Mouse (Mus musculus): Measurements from ENCODE around the gene Kif22. TPM values are rescaled to one million over a fixed set of nuclear protein-coding genes. Genes with fewer than 3 reads are reported as not detected.

The Kif22 gene
- polyA plus RNA-seq, 2 experiments, result 60.1 to 101 TPM

DNA sequence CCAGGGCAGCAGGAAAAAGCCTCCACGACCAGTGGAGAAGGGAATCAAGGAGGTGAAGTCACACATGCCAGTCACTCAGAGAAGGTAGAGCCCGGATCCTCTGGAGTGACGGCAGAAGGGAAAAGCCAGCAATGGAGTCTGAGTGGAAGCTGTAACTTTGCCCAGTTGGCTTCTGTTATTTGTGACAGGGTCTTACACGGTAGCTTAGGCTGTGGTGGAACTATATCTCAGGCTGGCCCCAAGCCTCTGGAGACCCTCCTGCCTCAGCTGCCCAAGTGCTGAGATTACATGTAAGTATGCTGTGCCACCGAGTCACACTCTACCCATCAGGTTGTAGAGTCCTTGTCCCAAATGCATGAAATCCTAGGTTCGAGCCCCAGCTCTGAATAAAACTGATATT, 28.9 kb downstream of the Kif22 start:
- H3K4me1 ChIP-seq (replicated peaks; ENCODE audit: control insufficient read depth in 2 of 2, insufficient read depth in 2 of 2, low read length in 1 of 2), result peaks cover 19 to 28% of the 10 kb centered on the region in 2 experiments
- 0 out of 2 replicates have a peak overlapping the region, but pooled peaks have one; percentile 4 for H3K9ac ChIP-seq (replicated peaks)
- H3K4me3 ChIP-seq (ENCODE audit: insufficient read depth in 1 of 2, low read depth in 2 of 2, low read length in 2 of 2), result no peak overlapping the region
- ATAC-seq (ENCODE audit: insufficient read depth), result no peak
- H3K9me3 ChIP-seq (ENCODE audit: control insufficient read depth, low read length), result no peaks in the 10 kb centered on the region
- no peak overlapping the region for H3K27ac ChIP-seq
- TF ChIP-seq EP300 (IDR thresholded peaks at IDR 0.05; ENCODE audit: low read depth) (no peak), CTCF (IDR thresholded peaks at IDR 0.05; ENCODE audit: low read depth) (no peak)
- peak overlapping the region; percentile 75 for H3K4me2 ChIP-seq (ENCODE audit: low read depth)
- DNase-seq (ENCODE audit: low read depth in 3 of 3, low spot score in 3 of 3), result no peak
- no peaks in the 10 kb centered on the region for H3K27me3 ChIP-seq (ENCODE audit: control insufficient read depth, insufficient read depth, low read length)
- peaks cover 5% of the 10 kb centered on the region for H3K36me3 ChIP-seq (replicated peaks; ENCODE audit: control insufficient read depth, insufficient read depth, low read depth)
- WGBS (ENCODE audit: insufficient replicate concordance), result 81% methylated on average over 6 of the region's 6 CpGs

DNA sequence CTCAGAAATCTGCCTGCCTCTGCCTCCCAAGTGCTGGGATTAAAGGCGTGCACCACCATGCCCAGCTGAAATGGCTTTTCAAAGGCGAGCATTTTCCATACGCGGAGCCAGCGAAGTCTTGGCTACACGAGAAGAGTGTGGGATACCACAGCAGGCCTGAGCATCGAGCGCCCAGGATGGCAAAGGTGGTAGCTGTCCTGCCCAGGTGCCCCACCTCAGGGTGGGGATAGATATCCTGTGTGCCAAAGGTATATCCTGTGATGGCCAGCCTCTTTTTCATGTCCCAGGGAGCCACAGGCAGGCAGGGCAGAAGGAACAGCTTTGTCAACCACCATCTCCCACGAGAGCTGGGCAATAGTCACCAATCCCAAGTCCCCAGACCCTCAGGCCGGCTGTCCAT, 29.4 kb downstream of the Kif22 start:
- Histone ChIP-seq H3K27ac (no peak overlapping the region), H3K4me2 (ENCODE audit: low read depth) (no peak overlapping the region), H3K36me3 (replicated peaks; ENCODE audit: control insufficient read depth, insufficient read depth, low read depth) (peaks cover 5% of the 10 kb centered on the region), H3K9ac (replicated peaks) (no peak overlapping the region), H3K4me3 (ENCODE audit: insufficient read depth in 1 of 2, low read depth in 2 of 2, low read length in 2 of 2) (no peak overlapping the region), H3K4me1 (replicated peaks; ENCODE audit: control insufficient read depth in 2 of 2, insufficient read depth in 2 of 2, low read length in 1 of 2) (peaks cover 23 to 32% of the 10 kb centered on the region in 2 experiments), H3K9me3 (ENCODE audit: control insufficient read depth, low read length) (no peaks in the 10 kb centered on the region), H3K27me3 (ENCODE audit: control insufficient read depth, insufficient read depth, low read length) (no peaks in the 10 kb centered on the region)
- DNase-seq (ENCODE audit: low read depth in 3 of 3, low spot score in 3 of 3) (no peak), ATAC-seq (ENCODE audit: insufficient read depth) (no peak)
- WGBS (ENCODE audit: insufficient replicate concordance), result 86% methylated on average over 10 of the region's 10 CpGs
- TF ChIP-seq CTCF (IDR thresholded peaks at IDR 0.05; ENCODE audit: low read depth) (no peak), EP300 (IDR thresholded peaks at IDR 0.05; ENCODE audit: low read depth) (no peak)

- H3K4me3 ChIP-seq (ENCODE audit: insufficient read depth in 1 of 2, low read depth in 2 of 2, low read length in 2 of 2), result no peak overlapping the region
- H3K36me3 ChIP-seq (replicated peaks; ENCODE audit: control insufficient read depth, insufficient read depth, low read depth), result peaks cover 5% of the 10 kb centered on the region
- peaks cover 19 to 31% of the 10 kb centered on the region in 2 experiments for H3K4me1 ChIP-seq (replicated peaks; ENCODE audit: control insufficient read depth in 2 of 2, insufficient read depth in 2 of 2, low read length in 1 of 2)
- ATAC-seq (ENCODE audit: insufficient read depth), result no peak
- no peak for DNase-seq (ENCODE audit: low read depth in 3 of 3, low spot score in 3 of 3)
- no peaks in the 10 kb centered on the region for H3K27me3 ChIP-seq (ENCODE audit: control insufficient read depth, insufficient read depth, low read length)
- H3K4me2 ChIP-seq (ENCODE audit: low read depth), result no peak overlapping the region
- H3K9ac ChIP-seq (replicated peaks), result no peak overlapping the region
- 78% methylated on average over 6 of the region's 6 CpGs for whole genome bisulfite sequencing (ENCODE audit: insufficient replicate concordance)
- H3K27ac ChIP-seq, result no peak overlapping the region
- TF ChIP-seq EP300 (IDR thresholded peaks at IDR 0.05; ENCODE audit: low read depth), result no peak
- TF ChIP-seq CTCF (IDR thresholded peaks at IDR 0.05; ENCODE audit: low read depth), result no peak
- H3K9me3 ChIP-seq (ENCODE audit: control insufficient read depth, low read length), result no peaks in the 10 kb centered on the region
Measured at GRCm38 (mm10) chr7:127012374-127012773, 29.9 kb downstream of the Kif22 start.

- Histone ChIP-seq H3K4me2 (ENCODE audit: low read depth) (no peak overlapping the region), H3K27ac (no peak overlapping the region), H3K4me3 (ENCODE audit: insufficient read depth in 1 of 2, low read depth in 2 of 2, low read length in 2 of 2) (no peak overlapping the region), H3K9me3 (ENCODE audit: control insufficient read depth, low read length) (no peaks in the 10 kb centered on the region), H3K4me1 (replicated peaks; ENCODE audit: control insufficient read depth in 2 of 2, insufficient read depth in 2 of 2, low read length in 1 of 2) (peaks cover 19 to 33% of the 10 kb centered on the region in 2 experiments), H3K36me3 (replicated peaks; ENCODE audit: control insufficient read depth, insufficient read depth, low read depth) (peaks cover 5% of the 10 kb centered on the region), H3K27me3 (ENCODE audit: control insufficient read depth, insufficient read depth, low read length) (no peaks in the 10 kb centered on the region), H3K9ac (replicated peaks) (no peak overlapping the region)
- DNase-seq (ENCODE audit: low read depth in 3 of 3, low spot score in 3 of 3), result no peak
- WGBS (ENCODE audit: insufficient replicate concordance), result 73% methylated on average over 2 of the region's 2 CpGs
- TF ChIP-seq EP300 (IDR thresholded peaks at IDR 0.05; ENCODE audit: low read depth) (no peak), CTCF (IDR thresholded peaks at IDR 0.05; ENCODE audit: low read depth) (no peak)
- no peak for ATAC-seq (ENCODE audit: insufficient read depth)
Measured at GRCm38 (mm10) chr7:127011717-127012116, 30.6 kb downstream of the Kif22 start.

- Histone ChIP-seq H3K9ac (replicated peaks) (no peak overlapping the region), H3K4me2 (ENCODE audit: low read depth) (no peak overlapping the region), H3K36me3 (replicated peaks; ENCODE audit: control insufficient read depth, insufficient read depth, low read depth) (peaks cover 5% of the 10 kb centered on the region), H3K27me3 (ENCODE audit: control insufficient read depth, insufficient read depth, low read length) (no peaks in the 10 kb centered on the region), H3K4me3 (ENCODE audit: insufficient read depth in 1 of 2, low read depth in 2 of 2, low read length in 2 of 2) (no peak overlapping the region), H3K9me3 (ENCODE audit: control insufficient read depth, low read length) (no peaks in the 10 kb centered on the region), H3K27ac (no peak overlapping the region), H3K4me1 (replicated peaks; ENCODE audit: control insufficient read depth in 2 of 2, insufficient read depth in 2 of 2, low read length in 1 of 2) (peaks cover 19 to 33% of the 10 kb centered on the region in 2 experiments)
- 87% methylated on average over 2 of the region's 2 CpGs for WGBS (ENCODE audit: insufficient replicate concordance)
- DNase-seq (ENCODE audit: low read depth in 3 of 3, low spot score in 3 of 3), result no peak
- TF ChIP-seq CTCF (IDR thresholded peaks at IDR 0.05; ENCODE audit: low read depth) (no peak), EP300 (IDR thresholded peaks at IDR 0.05; ENCODE audit: low read depth) (no peak)
- no peak for ATAC-seq (ENCODE audit: insufficient read depth)
Measured at GRCm38 (mm10) chr7:127011051-127011450, 31.2 kb downstream of the Kif22 start.

Data from liver, embryonic 14.5 days (tissue).